Mouse (Mus musculus): ENCODE data around the gene B4galt7. TPM values are rescaled to one million over a fixed set of nuclear protein-coding genes. Genes with fewer than 3 reads are reported as not detected.
A peak's percentile ranks its signal among the peaks of the same experiment; 100 is the strongest.

The B4galt7 gene
- polyA plus RNA-seq, 1 experiment from 2014 or later: 18.2 TPM

- H3K4me3 ChIP-seq (ENCODE audit: low read length): no peak overlapping the region
- H3K9me3 ChIP-seq (ENCODE audit: control insufficient read depth, low read length): no peaks in the 10 kb centered on the region
- no peak overlapping the region for H3K4me2 ChIP-seq (replicated peaks; ENCODE audit: low read depth, low read length)
- no peaks in the 10 kb centered on the region; the same call in 1 of the 2 replicates for H3K4me1 ChIP-seq (ENCODE audit: control insufficient read depth, insufficient read depth, low read length)
- H3K9ac ChIP-seq (ENCODE audit: low read depth, low read length): no peak overlapping the region
- peak; percentile 8; the same call in 1 of the 2 replicates for ATAC-seq (ENCODE audit: low FRiP score, low TSS enrichment)
- no peaks in the 10 kb centered on the region; the same call in 1 of the 2 replicates for H3K27me3 ChIP-seq (ENCODE audit: control insufficient read depth, insufficient read depth, low read length)
- WGBS: 78% methylated on average over 4 of the region's 4 CpGs
- H3K27ac ChIP-seq (ENCODE audit: low read depth, low read length): no peak overlapping the region
- peaks cover 27% of the 10 kb centered on the region for H3K36me3 ChIP-seq (ENCODE audit: control insufficient read depth, insufficient read depth, low read length)
These were observed 7.7 kb upstream of the B4galt7 start for GRCm38 (mm10) chr13:55591961-55592490.

GRCm38 (mm10) chr13:55592512-55593253, 7.0 kb upstream of the B4galt7 start:
- peak overlapping the region; percentile 41 for H3K4me2 ChIP-seq (replicated peaks; ENCODE audit: low read depth, low read length)
- ATAC-seq (ENCODE audit: low FRiP score, low TSS enrichment): peak; percentile 98
- H3K9me3 ChIP-seq (ENCODE audit: control insufficient read depth, low read length): no peaks in the 10 kb centered on the region
- peaks cover 32% of the 10 kb centered on the region for H3K36me3 ChIP-seq (ENCODE audit: control insufficient read depth, insufficient read depth, low read length)
- WGBS: 4% methylated on average over 29 of the region's 29 CpGs
- H3K4me3 ChIP-seq (ENCODE audit: low read length): peak overlapping the region; percentile 93
- no peak overlapping the region for H3K27ac ChIP-seq (ENCODE audit: low read depth, low read length)
- no peaks in the 10 kb centered on the region; the same call in 1 of the 2 replicates for H3K4me1 ChIP-seq (ENCODE audit: control insufficient read depth, insufficient read depth, low read length)
- H3K27me3 ChIP-seq (ENCODE audit: control insufficient read depth, insufficient read depth, low read length): no peaks in the 10 kb centered on the region; the same call in 1 of the 2 replicates
- H3K9ac ChIP-seq (ENCODE audit: low read depth, low read length): peak overlapping the region; percentile 90

- peak overlapping the region; percentile 90 for H3K9ac ChIP-seq (ENCODE audit: low read depth, low read length)
- peak; percentile 57 for ATAC-seq (ENCODE audit: low FRiP score, low TSS enrichment)
- H3K36me3 ChIP-seq (ENCODE audit: control insufficient read depth, insufficient read depth, low read length): peaks cover 38% of the 10 kb centered on the region
- no peaks in the 10 kb centered on the region; the same call in 1 of the 2 replicates for H3K4me1 ChIP-seq (ENCODE audit: control insufficient read depth, insufficient read depth, low read length)
- H3K4me2 ChIP-seq (replicated peaks; ENCODE audit: low read depth, low read length): peak overlapping the region; percentile 41
- H3K9me3 ChIP-seq (ENCODE audit: control insufficient read depth, low read length): no peaks in the 10 kb centered on the region
- WGBS: 1% methylated on average over 31 of the region's 31 CpGs
- peak overlapping the region; percentile 93 for H3K4me3 ChIP-seq (ENCODE audit: low read length)
- H3K27me3 ChIP-seq (ENCODE audit: control insufficient read depth, insufficient read depth, low read length): no peaks in the 10 kb centered on the region; the same call in 1 of the 2 replicates
- H3K27ac ChIP-seq (ENCODE audit: low read depth, low read length): peak overlapping the region; percentile 56; the same call in 1 of the 2 replicates
These were observed 6.4 kb upstream of the B4galt7 start for GRCm38 (mm10) chr13:55593254-55593747.

DNA sequence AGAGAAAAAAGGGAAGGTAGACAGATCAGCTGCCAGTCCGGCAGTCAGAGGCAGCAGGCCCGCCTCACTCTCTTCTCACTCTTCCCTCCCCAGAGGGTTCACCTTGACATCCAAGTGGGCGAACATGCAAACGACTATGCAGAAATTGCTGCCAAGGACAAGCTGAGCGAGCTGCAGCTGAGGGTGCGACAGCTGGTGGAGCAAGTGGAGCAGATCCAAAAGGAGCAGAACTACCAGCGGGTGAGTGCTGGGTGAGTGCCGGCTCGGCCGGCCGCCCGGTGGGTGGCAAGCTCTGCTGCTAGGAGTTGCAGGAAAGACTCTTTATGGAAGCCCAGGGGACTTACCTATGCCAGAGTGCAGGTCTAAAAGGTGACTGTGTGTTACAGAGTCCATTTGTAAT, 4.3 kb upstream of the B4galt7 start:
- 95% methylated on average over 12 of the region's 12 CpGs for WGBS
- ATAC-seq (ENCODE audit: low FRiP score, low TSS enrichment): no peak
- H3K27ac ChIP-seq (ENCODE audit: low read depth, low read length): no peak overlapping the region
- H3K9ac ChIP-seq (ENCODE audit: low read depth, low read length): no peak overlapping the region
- no peaks in the 10 kb centered on the region for H3K27me3 ChIP-seq (ENCODE audit: control insufficient read depth, insufficient read depth, low read length)
- no peaks in the 10 kb centered on the region for H3K9me3 ChIP-seq (ENCODE audit: control insufficient read depth, low read length)
- H3K4me3 ChIP-seq (ENCODE audit: low read length): no peak overlapping the region
- H3K36me3 ChIP-seq (ENCODE audit: control insufficient read depth, insufficient read depth, low read length): peaks cover 38% of the 10 kb centered on the region
- H3K4me2 ChIP-seq (replicated peaks; ENCODE audit: low read depth, low read length): no peak overlapping the region
- no peaks in the 10 kb centered on the region; the same call in 1 of the 2 replicates for H3K4me1 ChIP-seq (ENCODE audit: control insufficient read depth, insufficient read depth, low read length)

- H3K27ac ChIP-seq (ENCODE audit: low read depth, low read length): no peak overlapping the region
- no peak overlapping the region for H3K4me3 ChIP-seq (ENCODE audit: low read length)
- H3K9ac ChIP-seq (ENCODE audit: low read depth, low read length): no peak overlapping the region
- no peaks in the 10 kb centered on the region for H3K27me3 ChIP-seq (ENCODE audit: control insufficient read depth, insufficient read depth, low read length)
- no peaks in the 10 kb centered on the region for H3K9me3 ChIP-seq (ENCODE audit: control insufficient read depth, low read length)
- no peak overlapping the region for H3K4me2 ChIP-seq (replicated peaks; ENCODE audit: low read depth, low read length)
- ATAC-seq (ENCODE audit: low FRiP score, low TSS enrichment): no peak
- H3K4me1 ChIP-seq (ENCODE audit: control insufficient read depth, insufficient read depth, low read length): peaks cover 3% of the 10 kb centered on the region; the same call in 1 of the 2 replicates
- 94% methylated on average over 12 of the region's 12 CpGs for WGBS
- peaks cover 38% of the 10 kb centered on the region for H3K36me3 ChIP-seq (ENCODE audit: control insufficient read depth, insufficient read depth, low read length)
These were observed 2.9 kb upstream of the B4galt7 start for GRCm38 (mm10) chr13:55596802-55597201.

DNA sequence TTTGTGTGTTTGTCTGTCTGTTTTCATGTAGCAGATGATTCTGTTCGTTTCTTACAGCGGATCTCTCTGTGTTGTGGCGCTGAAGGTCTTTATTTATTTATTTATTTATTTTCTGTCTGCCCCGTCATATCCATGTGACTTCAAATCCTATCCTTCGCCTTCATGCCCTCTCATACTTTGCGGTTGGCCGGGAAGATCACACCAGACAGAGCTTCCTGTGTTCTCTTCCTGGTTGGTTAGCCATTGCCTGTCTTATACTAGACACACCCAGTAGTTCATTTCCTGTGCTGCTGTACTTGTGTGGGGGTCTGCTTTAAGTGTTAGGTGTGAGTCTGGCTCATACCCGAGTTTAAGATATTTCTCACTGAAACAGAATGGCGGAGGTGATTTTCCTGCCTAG, 961 bp downstream of the B4galt7 start:
- Histone ChIP-seq H3K9me3 (ENCODE audit: control insufficient read depth, low read length) (no peaks in the 10 kb centered on the region), H3K27me3 (ENCODE audit: control insufficient read depth, insufficient read depth, low read length) (no peaks in the 10 kb centered on the region), H3K4me2 (replicated peaks; ENCODE audit: low read depth, low read length) (peak overlapping the region; percentile 66), H3K27ac (ENCODE audit: low read depth, low read length) (no peak overlapping the region), H3K4me3 (ENCODE audit: low read length) (peak overlapping the region; percentile 82), H3K4me1 (ENCODE audit: control insufficient read depth, insufficient read depth, low read length) (0 out of 2 replicates have a peak, but pooled peaks cover 3% of the 10 kb centered on the region), H3K9ac (ENCODE audit: low read depth, low read length) (peak overlapping the region; percentile 76), H3K36me3 (ENCODE audit: control insufficient read depth, insufficient read depth, low read length) (peaks cover 29% of the 10 kb centered on the region)
- WGBS: 17% methylated on average over 9 of the region's 9 CpGs
- no peak for ATAC-seq (ENCODE audit: low FRiP score, low TSS enrichment)

- peak; percentile 24; the same call in 1 of the 2 replicates for ATAC-seq (ENCODE audit: low FRiP score, low TSS enrichment)
- Histone ChIP-seq H3K9ac (ENCODE audit: low read depth, low read length) (no peak overlapping the region), H3K36me3 (ENCODE audit: control insufficient read depth, insufficient read depth, low read length) (peaks cover 22% of the 10 kb centered on the region; the same call in 1 of the 2 replicates), H3K27me3 (ENCODE audit: control insufficient read depth, insufficient read depth, low read length) (no peaks in the 10 kb centered on the region), H3K4me2 (replicated peaks; ENCODE audit: low read depth, low read length) (no peak overlapping the region), H3K27ac (ENCODE audit: low read depth, low read length) (no peak overlapping the region), H3K4me1 (ENCODE audit: control insufficient read depth, insufficient read depth, low read length) (0 out of 2 replicates have a peak, but pooled peaks cover 3% of the 10 kb centered on the region), H3K4me3 (ENCODE audit: low read length) (no peak overlapping the region), H3K9me3 (ENCODE audit: control insufficient read depth, low read length) (no peaks in the 10 kb centered on the region)
- 9% methylated on average over 3 of the region's 3 CpGs for WGBS
These were observed 1.9 kb downstream of the B4galt7 start for GRCm38 (mm10) chr13:55601611-55602010.

GRCm38 (mm10) chr13:55604606-55605005, 4.9 kb downstream of the B4galt7 start:
- no peaks in the 10 kb centered on the region for H3K27me3 ChIP-seq (ENCODE audit: control insufficient read depth, insufficient read depth, low read length)
- WGBS: 91% methylated on average over 3 of the region's 3 CpGs
- no peak overlapping the region for H3K9ac ChIP-seq (ENCODE audit: low read depth, low read length)
- ATAC-seq (ENCODE audit: low FRiP score, low TSS enrichment): no peak
- no peaks in the 10 kb centered on the region for H3K9me3 ChIP-seq (ENCODE audit: control insufficient read depth, low read length)
- H3K4me2 ChIP-seq (replicated peaks; ENCODE audit: low read depth, low read length): no peak overlapping the region
- H3K4me3 ChIP-seq (ENCODE audit: low read length): no peak overlapping the region
- H3K27ac ChIP-seq (ENCODE audit: low read depth, low read length): no peak overlapping the region
- 0 out of 2 replicates have a peak, but pooled peaks cover 3% of the 10 kb centered on the region for H3K4me1 ChIP-seq (ENCODE audit: control insufficient read depth, insufficient read depth, low read length)
- peaks cover 26% of the 10 kb centered on the region; the same call in 1 of the 2 replicates for H3K36me3 ChIP-seq (ENCODE audit: control insufficient read depth, insufficient read depth, low read length)
